Mouse (Mus musculus) liver, adult 2 months (tissue): ENCODE data around the gene Ypel2. TPM values are rescaled to one million over a fixed set of nuclear protein-coding genes. Genes with fewer than 3 reads are reported as not detected.
A peak's percentile ranks its signal among the peaks of the same experiment; 100 is the strongest.

ENCODE experiments used
- DNase-seq: peaks from one replicate; pipeline ENCODE4 v3.0.0-alpha.2; 2011; ENCODE audit warnings: low read depth, low spot score; ENCODE audit errors: extremely low read depth
- H3K27ac ChIP-seq: fragments of 200-500 bp; replicated peaks from 2 replicates; pipeline ENCODE4 v1.5.1; 2012; ENCODE audit warnings: low read depth, mild to moderate bottlenecking, control low read depth, inconsistent platforms, low read length; ENCODE audit not compliant: insufficient read depth
- H3K27me3 ChIP-seq: fragments of 200-500 bp; 2 replicates; pipeline ENCODE4 v1.6.1; 2012; ENCODE audit warnings: mild to moderate bottlenecking, moderate library complexity, low read length, inconsistent platforms; ENCODE audit not compliant: control insufficient read depth, insufficient read depth
- H3K36me3 ChIP-seq: fragments of 200-500 bp; 2 replicates; pipeline ENCODE4 v1.6.1; 2012; ENCODE audit warnings: low read length, inconsistent platforms; ENCODE audit not compliant: control insufficient read depth, insufficient read depth
- H3K4me1 ChIP-seq: fragments of 200-500 bp; 2 replicates; pipeline ENCODE4 v1.6.1; 2011; ENCODE audit warnings: low read length; ENCODE audit not compliant: control insufficient read depth, insufficient read depth
- H3K4me3 ChIP-seq: fragments of 200-500 bp; 2 replicates; pipeline ENCODE4 v1.5.1; 2011; ENCODE audit warnings: low read depth, mild to moderate bottlenecking, control low read depth, low read length, moderate library complexity; ENCODE audit not compliant: insufficient read depth
- H3K79me2 ChIP-seq: fragments of 200-500 bp; 2 replicates; pipeline ENCODE4 v1.6.1; 2012; ENCODE audit warnings: inconsistent platforms, mild to moderate bottlenecking, low read length, moderate library complexity; ENCODE audit not compliant: control insufficient read depth, insufficient read depth
- H3K9ac ChIP-seq: fragments of 200-500 bp; 2 replicates; pipeline ENCODE4 v1.6.1; 2012; ENCODE audit warnings: low read depth, mild to moderate bottlenecking, control low read depth, inconsistent platforms, low read length
- CTCF ChIP-seq: fragments of 200-500 bp; IDR thresholded peaks from 2 replicates; pipeline ENCODE4 v1.5.1; 2011; ENCODE audit warnings: low read depth, low read length, control low read depth
- POLR2A ChIP-seq: fragments of 200-500 bp; IDR thresholded peaks from 2 replicates; pipeline ENCODE4 v1.6.1; 2011; ENCODE audit warnings: low read length, control low read depth; ENCODE audit not compliant: insufficient read depth; ENCODE audit errors: extremely low read depth
- WGBS: fragments of 180-500 bp; shearing (Covaris S2); methylation state at CpG from one replicate; pipeline ENCODE4 v1.1.7; 2018; 5-methylcytosine and 5-hydroxymethylcytosine counted together
- polyA plus RNA-seq: library from polyadenylated mRNA; depleted of rRNA; stranded (reverse); fragments of >200 nt; gene quantifications from 2 replicates; pipeline ENCODE4 v1.2.3, GENCODE M21; 2012
- total RNA-seq: library from RNA; depleted of rRNA; stranded (reverse); fragments of >200 nt; gene quantifications from 2 replicates; pipeline ENCODE4 v1.2.3, GENCODE M21; 2014

Ypel2 gene
- total and polyA plus RNA-seq, 2 experiments = 5.1 to 6.2 TPM

DNA sequence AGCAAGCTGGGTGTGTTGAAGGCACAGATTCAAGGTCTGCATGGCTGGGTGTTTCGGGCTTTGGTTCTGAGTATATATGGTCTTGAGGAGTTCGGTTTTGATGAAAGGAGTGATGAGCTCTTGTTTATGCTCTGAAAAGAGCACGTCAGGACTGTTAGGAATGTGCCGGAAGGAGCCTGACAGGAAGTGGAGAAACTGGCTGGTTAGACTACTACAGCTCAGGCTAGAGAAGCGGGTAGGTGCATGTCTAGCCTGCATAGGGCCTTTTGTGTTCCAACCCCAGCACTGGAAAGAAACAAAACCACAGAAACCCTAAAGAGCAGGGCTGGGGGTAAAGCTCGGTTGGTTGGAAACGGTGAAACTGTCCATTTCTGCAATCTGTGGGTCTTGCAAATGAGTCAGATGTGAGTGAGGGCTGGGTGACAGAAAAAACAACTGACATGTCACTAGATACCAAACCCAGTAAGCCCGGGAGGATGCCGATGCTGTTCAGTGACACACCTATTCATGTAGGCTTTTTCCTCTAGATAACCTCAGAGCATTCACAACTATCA lies 68.3 kb downstream of the Ypel2 start:
- no peaks in the 10 kb centered on the region for H3K79me2 ChIP-seq
- TF ChIP-seq CTCF = no peak
- no peak for TF ChIP-seq POLR2A
- H3K4me3 ChIP-seq = no peak overlapping the region
- no peak for DNase-seq
- peaks cover 15% of the 10 kb centered on the region for H3K4me1 ChIP-seq
- no peak overlapping the region for H3K9ac ChIP-seq
- H3K36me3 ChIP-seq = no peaks in the 10 kb centered on the region
- WGBS = 78% methylated on average over 9 of the region's 9 CpGs
- H3K27me3 ChIP-seq = no peaks in the 10 kb centered on the region
- no peak overlapping the region for H3K27ac ChIP-seq

DNA sequence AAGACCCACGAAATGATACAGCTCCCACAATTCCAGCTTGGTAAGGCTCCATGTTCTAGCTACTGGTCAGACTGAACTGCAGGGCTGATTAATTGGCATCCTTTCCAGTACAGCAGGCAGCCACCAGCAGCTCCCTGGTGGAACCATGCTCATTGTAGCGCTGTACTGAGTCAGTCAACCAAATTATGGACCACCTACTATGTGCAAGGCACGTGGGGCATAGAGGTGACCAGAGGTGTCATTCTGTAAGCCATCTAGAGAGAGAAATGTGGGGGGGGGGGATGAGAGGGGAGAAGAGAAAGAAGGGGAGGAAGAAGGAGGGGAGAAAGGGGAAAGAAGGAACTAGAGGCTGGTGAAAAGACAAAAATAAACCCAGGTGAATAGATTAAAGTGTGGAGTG lies 68.9 kb downstream of the Ypel2 start:
- 76% methylated on average over 3 of the region's 3 CpGs for whole genome bisulfite sequencing
- Histone ChIP-seq H3K79me2 (no peaks in the 10 kb centered on the region), H3K4me1 (peaks cover 18% of the 10 kb centered on the region), H3K27ac (no peak overlapping the region), H3K36me3 (no peaks in the 10 kb centered on the region), H3K9ac (no peak overlapping the region), H3K27me3 (no peaks in the 10 kb centered on the region), H3K4me3 (no peak overlapping the region)
- DNase-seq = no peak
- TF ChIP-seq POLR2A (no peak), CTCF (no peak)

DNA sequence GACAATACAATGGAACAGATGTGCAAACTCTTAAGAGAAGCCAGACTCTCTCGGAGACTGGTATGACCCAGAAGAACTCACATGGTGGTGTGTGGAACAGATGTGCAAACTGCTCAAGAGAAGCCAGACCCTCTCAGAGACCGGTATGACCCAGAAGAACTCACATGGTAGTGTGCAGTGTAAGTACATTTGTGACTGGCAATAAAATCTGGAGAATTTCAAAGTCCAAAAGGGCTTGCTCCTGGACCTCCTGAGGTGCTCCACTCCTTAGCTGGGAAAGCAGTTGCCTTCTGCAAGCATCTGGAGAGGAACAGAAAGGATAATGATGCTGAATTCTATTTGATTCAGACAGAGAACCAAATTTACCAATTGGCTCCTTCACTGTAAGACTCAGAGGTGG lies 69.9 kb downstream of the Ypel2 start:
- no peak for DNase-seq
- H3K4me1 ChIP-seq = peaks cover 18% of the 10 kb centered on the region
- H3K36me3 ChIP-seq = no peaks in the 10 kb centered on the region
- no peaks in the 10 kb centered on the region for H3K79me2 ChIP-seq
- no peak overlapping the region for H3K9ac ChIP-seq
- H3K27me3 ChIP-seq = no peaks in the 10 kb centered on the region
- H3K4me3 ChIP-seq = no peak overlapping the region
- H3K27ac ChIP-seq = no peak overlapping the region
- WGBS = 92% methylated on average over 2 of the region's 2 CpGs
- TF ChIP-seq POLR2A (no peak), CTCF (no peak)

DNA sequence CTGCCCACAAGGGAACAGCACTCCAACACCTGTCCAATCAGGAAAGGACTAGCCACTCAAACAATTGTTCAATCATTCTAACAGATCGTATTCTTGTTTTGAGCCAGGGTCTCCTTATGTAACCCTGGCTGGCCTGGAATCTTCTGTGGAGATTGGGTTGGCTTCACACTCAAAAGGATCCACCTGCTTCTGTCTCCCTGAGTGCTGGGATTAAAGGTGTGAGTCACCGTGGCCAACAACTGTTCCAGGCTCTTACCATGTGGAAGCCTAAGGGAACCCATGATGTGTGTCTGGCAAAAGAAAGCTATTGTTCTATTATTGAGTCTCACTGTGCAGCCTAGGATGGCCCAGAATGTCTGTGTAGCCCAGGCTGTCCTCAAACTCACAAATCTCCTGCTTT lies 71.5 kb downstream of the Ypel2 start:
- WGBS = 81% methylated on average over 2 of the region's 2 CpGs
- H3K27ac ChIP-seq = no peak overlapping the region
- no peak overlapping the region for H3K4me3 ChIP-seq
- no peak for DNase-seq
- TF ChIP-seq CTCF = no peak
- no peak for TF ChIP-seq POLR2A
- H3K9ac ChIP-seq = no peak overlapping the region
- H3K79me2 ChIP-seq = no peaks in the 10 kb centered on the region
- H3K4me1 ChIP-seq = peaks cover 18% of the 10 kb centered on the region
- no peaks in the 10 kb centered on the region for H3K36me3 ChIP-seq
- H3K27me3 ChIP-seq = no peaks in the 10 kb centered on the region

DNA sequence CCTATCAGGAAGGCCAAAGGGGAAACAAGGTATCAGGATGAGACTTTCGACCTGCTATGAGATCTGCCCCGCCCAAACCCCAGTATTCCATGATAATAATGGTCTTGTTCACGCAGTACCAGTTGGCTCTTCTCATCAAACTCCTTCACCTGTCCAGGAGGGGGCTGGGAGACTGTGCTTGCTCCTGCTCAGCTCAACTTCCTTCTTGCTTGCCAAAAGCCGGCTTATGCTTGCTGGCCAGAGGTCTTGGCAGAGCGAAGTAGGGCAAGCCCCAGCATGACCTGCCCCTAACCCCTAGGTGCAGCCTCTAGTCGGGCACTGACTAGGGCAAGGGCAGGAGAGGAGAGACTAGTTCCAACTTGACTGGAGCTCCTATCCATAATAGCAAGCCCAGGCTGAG lies 72.2 kb downstream of the Ypel2 start:
- Histone ChIP-seq H3K4me1 (peaks cover 23% of the 10 kb centered on the region), H3K27me3 (no peaks in the 10 kb centered on the region), H3K4me3 (no peak overlapping the region), H3K36me3 (no peaks in the 10 kb centered on the region), H3K27ac (no peak overlapping the region), H3K79me2 (no peaks in the 10 kb centered on the region), H3K9ac (no peak overlapping the region)
- peak; percentile 84 for DNase-seq
- WGBS = 26% methylated on average over 6 of the region's 6 CpGs
- TF ChIP-seq CTCF = no peak
- TF ChIP-seq POLR2A = no peak
